Mouse (Mus musculus) urinary bladder, postnatal 4 days (tissue): Measurements from ENCODE around the gene Pecam1.
"Not testable (repeated sequence)": the region's sequence is repeated elsewhere in the genome, so short reads cannot be mapped to it uniquely, and the experiment has no call there.

Experiments
- DNase-seq, 2 experiments: peaks; one replicate each; pipeline ENCODE4 v3.0.0; 2021 to 2022; ENCODE audit warnings: low spot score in 2 of 2

The Pecam1 gene

GRCm38 (mm10) chr11:106729656-106730055 lies 20.8 kb downstream of the Pecam1 start:
- DNase-seq = no peak

- DNase-seq = no peak
Measured at GRCm38 (mm10) chr11:106728402-106729366, 21.7 kb downstream of the Pecam1 start.

GRCm38 (mm10) chr11:106727967-106728366 lies 22.5 kb downstream of the Pecam1 start:
- DNase-seq = no peak

- not testable (repeated sequence) for DNase-seq
Measured at GRCm38 (mm10) chr11:106724916-106725235, 25.6 kb downstream of the Pecam1 start.

GRCm38 (mm10) chr11:106724176-106724915 lies 26.1 kb downstream of the Pecam1 start:
- no peak for DNase-seq

GRCm38 (mm10) chr11:106723611-106724125 lies 26.8 kb downstream of the Pecam1 start:
- no peak for DNase-seq

GRCm38 (mm10) chr11:106722831-106723361 lies 27.5 kb downstream of the Pecam1 start:
- DNase-seq = peak in 1 of 2 experiments; percentile 47

GRCm38 (mm10) chr11:106720379-106720778 lies 30.0 kb downstream of the Pecam1 start:
- no peak for DNase-seq

- no peak for DNase-seq
Measured at GRCm38 (mm10) chr11:106716568-106716967, 33.9 kb downstream of the Pecam1 start.

- no peak for DNase-seq
Measured at GRCm38 (mm10) chr11:106715066-106715465, 35.4 kb downstream of the Pecam1 start.

GRCm38 (mm10) chr11:106710789-106711188 lies 39.6 kb downstream of the Pecam1 start:
- DNase-seq = no peak

- no peak for DNase-seq
Measured at GRCm38 (mm10) chr11:106709227-106709985, 41.0 kb downstream of the Pecam1 start.

- no peak for DNase-seq
Measured at GRCm38 (mm10) chr11:106707866-106708265, 42.6 kb downstream of the Pecam1 start.

GRCm38 (mm10) chr11:106707085-106707484 lies 43.3 kb downstream of the Pecam1 start:
- no peak for DNase-seq

GRCm38 (mm10) chr11:106706212-106706611 lies 44.2 kb downstream of the Pecam1 start:
- DNase-seq = no peak

- DNase-seq = no peak
Measured at GRCm38 (mm10) chr11:106704399-106705111, 45.9 kb downstream of the Pecam1 start.

- DNase-seq = no peak
Measured at GRCm38 (mm10) chr11:106703931-106704330, 46.5 kb downstream of the Pecam1 start.

- no peak for DNase-seq
Measured at GRCm38 (mm10) chr11:106702584-106702983, 47.8 kb downstream of the Pecam1 start.

- DNase-seq = no peak
Measured at GRCm38 (mm10) chr11:106701589-106701988, 48.8 kb downstream of the Pecam1 start.

GRCm38 (mm10) chr11:106699083-106699482 lies 51.3 kb downstream of the Pecam1 start:
- DNase-seq = no peak

GRCm38 (mm10) chr11:106698289-106698688 lies 52.1 kb downstream of the Pecam1 start:
- no peak for DNase-seq
